Mouse (Mus musculus) hindbrain, embryonic 13.5 days (tissue): Measurements from ENCODE around the gene Zbtb9. TPM values are rescaled to one million over a fixed set of nuclear protein-coding genes. Genes with fewer than 3 reads are reported as not detected.

ENCODE experiments used
- ATAC-seq: fragments of 200-750 bp; cut with Nextera tagmentation; 2 replicates; pipeline ENCODE4 v1.8.0; 2017; ENCODE audit warnings: moderate TSS enrichment; ENCODE audit not compliant: low FRiP score
- H3K27ac ChIP-seq: fragments of 300-500 bp; sonication (generic); 2 replicates; pipeline ENCODE4 v1.5.1; 2015; ENCODE audit warnings: inconsistent platforms, mild to moderate bottlenecking, moderate library complexity
- H3K27me3 ChIP-seq: fragments of 300-500 bp; sonication (generic); 2 replicates; pipeline ENCODE4 v1.6.1; 2015; ENCODE audit warnings: mild to moderate bottlenecking, inconsistent platforms
- H3K36me3 ChIP-seq: fragments of 300-500 bp; sonication (generic); 2 replicates; pipeline ENCODE4 v1.6.1; 2015; ENCODE audit warnings: mild to moderate bottlenecking, inconsistent platforms
- H3K4me1 ChIP-seq: fragments of 300-500 bp; sonication (generic); replicated peaks from 2 replicates; pipeline ENCODE4 v1.6.1; 2015; ENCODE audit warnings: inconsistent platforms
- H3K4me2 ChIP-seq: fragments of 300-500 bp; sonication (generic); 2 replicates; pipeline ENCODE4 v1.6.1; 2015; ENCODE audit warnings: inconsistent platforms, mild to moderate bottlenecking, moderate library complexity
- H3K4me3 ChIP-seq: fragments of 300-500 bp; sonication (generic); 2 replicates; pipeline ENCODE4 v1.5.1; 2015; ENCODE audit warnings: mild to moderate bottlenecking, inconsistent platforms
- H3K9ac ChIP-seq: fragments of 300-500 bp; sonication (generic); 2 replicates; pipeline ENCODE4 v1.6.1; 2015; ENCODE audit warnings: mild to moderate bottlenecking, inconsistent platforms
- H3K9me3 ChIP-seq: fragments of 300-500 bp; sonication (generic); 2 replicates; pipeline ENCODE4 v1.6.1; 2016; ENCODE audit warnings: inconsistent platforms
- WGBS: fragments of 180-500 bp; shearing (Covaris S2); methylation state at CpG from one replicate; pipeline ENCODE4 v1.1.7; 2015; 5-methylcytosine and 5-hydroxymethylcytosine counted together
- polyA plus RNA-seq: library from polyadenylated mRNA; unstranded; fragments of >200 nt; fragmentation: Nextera tagmentation; extraction: Ambion mirVana; gene quantifications from 2 replicates; pipeline ENCODE4 v1.2.1, GENCODE M21; 2015

The Zbtb9 gene
- polyA plus RNA-seq, 1 experiment from 2014 or later: 17.8 TPM

DNA sequence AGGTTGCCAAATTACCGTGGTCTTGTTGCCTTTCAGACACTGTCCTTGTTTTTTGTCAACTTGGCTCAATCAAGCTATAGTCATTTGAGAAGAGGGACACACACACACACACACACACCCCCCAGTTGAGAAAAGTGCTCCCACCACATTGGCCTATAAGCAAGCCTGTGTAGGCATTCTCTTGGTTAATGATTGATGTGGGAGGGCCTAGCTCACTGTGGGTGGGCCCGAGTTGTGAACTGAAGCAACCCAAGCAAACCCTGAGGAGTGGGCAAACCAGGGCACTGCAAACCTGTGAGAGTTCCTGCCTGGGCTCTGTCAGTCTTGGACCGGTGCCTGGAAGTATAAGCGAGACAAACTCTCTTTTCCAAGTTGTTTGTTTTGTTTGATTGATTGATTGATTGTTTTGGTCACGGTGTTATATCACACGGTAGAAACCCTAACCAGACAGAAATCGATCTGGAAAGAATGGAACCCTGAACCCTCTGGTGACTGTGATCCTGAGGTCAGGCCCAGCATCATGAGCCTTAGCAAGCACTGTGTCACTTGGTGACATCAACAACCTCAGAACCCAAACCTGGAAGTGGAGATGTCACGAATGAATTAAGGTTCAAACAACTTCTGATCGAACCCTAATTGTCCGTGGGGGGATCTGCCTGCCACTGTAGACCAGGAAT lies 12.7 kb downstream of the Zbtb9 start:
- no peak overlapping the region for H3K27ac ChIP-seq
- no peak overlapping the region for H3K4me2 ChIP-seq
- H3K4me3 ChIP-seq: no peak overlapping the region
- no peaks in the 10 kb centered on the region for H3K4me1 ChIP-seq
- no peaks in the 10 kb centered on the region for H3K9me3 ChIP-seq
- no peak overlapping the region for H3K9ac ChIP-seq
- 77% methylated on average over 10 of the region's 10 CpGs for WGBS
- ATAC-seq: no peak
- peaks cover 10% of the 10 kb centered on the region for H3K36me3 ChIP-seq
- H3K27me3 ChIP-seq: no peaks in the 10 kb centered on the region

- Histone ChIP-seq H3K36me3 (peaks cover 6% of the 10 kb centered on the region; the same call in 1 of the 2 replicates), H3K4me3 (no peak overlapping the region), H3K4me2 (no peak overlapping the region), H3K9me3 (no peaks in the 10 kb centered on the region), H3K9ac (no peak overlapping the region), H3K4me1 (no peaks in the 10 kb centered on the region), H3K27me3 (no peaks in the 10 kb centered on the region), H3K27ac (no peak overlapping the region)
- no peak for ATAC-seq
Measured at GRCm38 (mm10) chr17:26990521-26990920, 17.6 kb downstream of the Zbtb9 start.

GRCm38 (mm10) chr17:26994410-26994809 lies 21.4 kb downstream of the Zbtb9 start:
- H3K27ac ChIP-seq: no peak overlapping the region
- no peak overlapping the region for H3K9ac ChIP-seq
- H3K4me1 ChIP-seq: no peaks in the 10 kb centered on the region
- no peaks in the 10 kb centered on the region for H3K27me3 ChIP-seq
- no peaks in the 10 kb centered on the region for H3K36me3 ChIP-seq
- H3K4me3 ChIP-seq: no peak overlapping the region
- H3K4me2 ChIP-seq: no peak overlapping the region
- WGBS: 88% methylated on average over 14 of the region's 14 CpGs
- ATAC-seq: no peak
- H3K9me3 ChIP-seq: no peaks in the 10 kb centered on the region

DNA sequence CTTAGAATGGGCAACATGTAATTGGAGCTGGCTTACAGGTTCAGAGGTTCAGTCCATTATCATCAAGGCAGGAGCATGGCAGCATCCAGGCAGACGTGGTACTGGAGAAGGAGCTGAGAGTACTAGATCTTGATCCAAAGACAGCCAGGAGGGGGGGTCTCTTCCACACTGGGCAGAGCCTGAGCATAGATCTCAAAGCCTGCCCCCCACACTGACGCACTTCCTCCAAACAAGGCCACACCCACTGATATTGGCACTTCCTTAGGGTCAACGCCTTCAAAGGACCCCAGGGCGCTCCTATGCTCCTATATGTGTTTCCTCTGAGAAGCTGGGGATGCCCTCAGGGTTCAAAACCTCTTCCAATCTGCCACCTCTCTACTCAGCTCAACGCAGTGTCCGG lies 22.0 kb downstream of the Zbtb9 start:
- Histone ChIP-seq H3K9ac (no peak overlapping the region), H3K4me2 (no peak overlapping the region), H3K4me1 (no peaks in the 10 kb centered on the region), H3K9me3 (no peaks in the 10 kb centered on the region), H3K36me3 (no peaks in the 10 kb centered on the region), H3K4me3 (no peak overlapping the region), H3K27me3 (no peaks in the 10 kb centered on the region), H3K27ac (no peak overlapping the region)
- no peak for ATAC-seq
- 82% methylated on average over 6 of the region's 6 CpGs for WGBS

DNA sequence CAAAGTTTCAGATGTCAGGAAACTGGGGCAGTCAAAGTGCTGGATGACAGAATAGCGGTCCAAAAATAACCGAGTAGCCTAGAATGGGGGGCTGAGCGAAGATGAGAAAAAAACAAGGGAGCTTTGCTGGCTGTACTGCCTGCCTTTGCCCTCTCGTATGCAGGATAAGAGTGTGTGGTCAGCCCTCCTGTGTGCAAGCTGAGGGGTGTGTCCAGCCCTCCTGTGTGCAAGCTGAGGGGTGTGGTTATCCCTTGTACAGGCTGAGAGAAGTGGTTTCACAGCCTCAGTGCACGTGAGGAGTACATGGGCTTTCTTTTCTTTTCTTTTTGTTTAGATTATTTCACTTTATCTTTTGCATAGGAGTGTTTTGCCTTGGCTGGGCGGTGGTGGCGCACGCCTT lies 22.6 kb downstream of the Zbtb9 start:
- Histone ChIP-seq H3K4me2 (no peak overlapping the region), H3K4me3 (no peak overlapping the region), H3K27me3 (no peaks in the 10 kb centered on the region), H3K36me3 (no peaks in the 10 kb centered on the region), H3K9me3 (no peaks in the 10 kb centered on the region), H3K27ac (no peak overlapping the region), H3K4me1 (no peaks in the 10 kb centered on the region), H3K9ac (no peak overlapping the region)
- ATAC-seq: no peak
- WGBS: 79% methylated on average over 8 of the region's 8 CpGs

DNA sequence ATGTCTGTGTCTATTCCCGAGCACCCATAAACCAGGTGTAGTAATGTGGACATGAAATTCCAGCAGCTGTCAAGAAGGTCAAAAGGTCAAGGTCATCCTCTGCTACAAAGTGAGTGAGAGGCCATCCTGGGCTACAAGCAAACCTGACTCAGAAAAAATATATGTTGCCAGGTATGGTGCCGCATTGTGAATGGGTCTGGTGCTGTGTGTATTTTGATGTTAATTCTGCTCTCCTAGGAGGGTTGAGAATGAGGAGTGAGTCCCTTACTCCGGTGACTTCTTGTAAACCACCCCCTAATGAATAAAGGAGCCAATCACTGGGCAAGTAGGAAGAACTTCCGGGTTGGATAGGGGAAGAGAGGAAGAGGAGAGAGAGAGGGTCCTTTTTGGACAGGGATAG lies 24.7 kb downstream of the Zbtb9 start:
- H3K27ac ChIP-seq: no peak overlapping the region
- H3K9ac ChIP-seq: no peak overlapping the region
- WGBS: 81% methylated on average over 4 of the region's 4 CpGs
- no peak overlapping the region for H3K4me3 ChIP-seq
- no peak overlapping the region for H3K4me2 ChIP-seq
- ATAC-seq: no peak
- no peaks in the 10 kb centered on the region for H3K27me3 ChIP-seq
- no peaks in the 10 kb centered on the region for H3K9me3 ChIP-seq
- H3K36me3 ChIP-seq: peaks cover 4% of the 10 kb centered on the region
- no peaks in the 10 kb centered on the region for H3K4me1 ChIP-seq

- 92% methylated on average over 15 of the region's 15 CpGs for WGBS
- H3K36me3 ChIP-seq: peaks cover 4% of the 10 kb centered on the region
- no peak overlapping the region for H3K9ac ChIP-seq
- H3K4me2 ChIP-seq: no peak overlapping the region
- no peak overlapping the region for H3K4me3 ChIP-seq
- H3K27me3 ChIP-seq: no peaks in the 10 kb centered on the region
- no peaks in the 10 kb centered on the region for H3K9me3 ChIP-seq
- H3K4me1 ChIP-seq: no peaks in the 10 kb centered on the region
- H3K27ac ChIP-seq: no peak overlapping the region
- no peak for ATAC-seq
Measured at GRCm38 (mm10) chr17:26998283-26998682, 25.3 kb downstream of the Zbtb9 start.

- H3K9ac ChIP-seq: no peak overlapping the region
- no peak overlapping the region for H3K27ac ChIP-seq
- WGBS: 81% methylated on average over 12 of the region's 12 CpGs
- no peak overlapping the region for H3K4me3 ChIP-seq
- H3K36me3 ChIP-seq: peaks cover 4% of the 10 kb centered on the region
- H3K9me3 ChIP-seq: no peaks in the 10 kb centered on the region
- ATAC-seq: no peak
- H3K27me3 ChIP-seq: peaks cover 3% of the 10 kb centered on the region; the same call in 1 of the 2 replicates
- H3K4me1 ChIP-seq: no peaks in the 10 kb centered on the region
- no peak overlapping the region for H3K4me2 ChIP-seq
Measured at GRCm38 (mm10) chr17:26999996-27000395, 27.0 kb downstream of the Zbtb9 start.

DNA sequence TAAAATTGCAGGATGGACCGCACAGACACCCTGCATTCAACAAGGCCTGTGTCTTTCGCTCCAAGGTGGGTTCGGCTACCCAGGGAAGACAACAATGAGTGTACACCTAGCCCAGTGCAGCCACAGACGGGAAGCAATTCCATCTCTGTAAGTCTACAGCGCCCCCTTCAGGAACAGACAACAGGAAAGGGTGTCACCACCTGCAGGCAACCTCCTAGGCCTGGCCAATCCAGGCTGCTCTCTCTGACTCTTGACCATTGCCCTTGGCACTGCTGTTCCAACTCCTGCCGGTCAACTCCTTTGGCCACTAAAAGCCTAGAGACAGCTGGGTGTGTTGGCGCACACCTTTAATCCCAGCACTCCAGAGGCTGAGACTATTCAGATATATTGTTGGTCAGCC lies 28.2 kb downstream of the Zbtb9 start:
- WGBS: 80% methylated on average over 7 of the region's 7 CpGs
- peaks cover 6% of the 10 kb centered on the region; the same call in 1 of the 2 replicates for H3K27me3 ChIP-seq

GRCm38 (mm10) chr17:27001889-27002288 lies 28.9 kb downstream of the Zbtb9 start:
- H3K9ac ChIP-seq: no peak overlapping the region
- H3K27ac ChIP-seq: no peak overlapping the region
- peaks cover 4% of the 10 kb centered on the region for H3K36me3 ChIP-seq
- H3K9me3 ChIP-seq: no peaks in the 10 kb centered on the region
- no peaks in the 10 kb centered on the region for H3K4me1 ChIP-seq
- no peak overlapping the region for H3K4me2 ChIP-seq
- H3K27me3 ChIP-seq: peaks cover 6% of the 10 kb centered on the region; the same call in 1 of the 2 replicates
- H3K4me3 ChIP-seq: no peak overlapping the region
- 42% methylated on average over 6 of the region's 6 CpGs for WGBS
- no peak for ATAC-seq

More for the DNA sequence above, 28.2 kb downstream of the Zbtb9 start:
- Histone ChIP-seq H3K4me1 (no peaks in the 10 kb centered on the region), H3K36me3 (peaks cover 4% of the 10 kb centered on the region), H3K4me3 (no peak overlapping the region), H3K9ac (no peak overlapping the region), H3K4me2 (no peak overlapping the region), H3K27ac (no peak overlapping the region), H3K9me3 (no peaks in the 10 kb centered on the region)
- ATAC-seq: no peak

DNA sequence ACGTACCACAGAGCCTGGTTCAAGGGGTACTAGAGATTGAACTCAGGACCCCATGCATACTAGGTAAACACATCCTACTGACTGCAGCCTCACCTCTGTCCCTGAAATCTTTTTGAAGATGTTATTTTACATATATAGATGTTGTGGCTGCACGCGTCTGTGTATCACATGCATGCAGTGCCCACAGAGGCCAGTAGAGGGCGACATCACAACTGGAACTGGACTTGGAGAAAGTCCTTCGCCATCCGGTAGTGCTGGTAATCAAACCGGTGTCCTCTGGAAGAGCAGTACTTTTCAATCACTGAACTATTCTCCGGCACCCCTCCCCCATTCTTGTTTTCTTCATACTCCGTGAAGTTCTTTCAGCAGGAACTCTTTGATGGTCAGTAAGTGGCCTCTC lies 31.5 kb downstream of the Zbtb9 start:
- ATAC-seq: no peak
- H3K4me3 ChIP-seq: no peak overlapping the region
- no peak overlapping the region for H3K27ac ChIP-seq
- H3K27me3 ChIP-seq: peaks cover 6% of the 10 kb centered on the region; the same call in 1 of the 2 replicates
- H3K9me3 ChIP-seq: no peaks in the 10 kb centered on the region
- 36% methylated on average over 9 of the region's 9 CpGs for WGBS
- H3K4me1 ChIP-seq: no peaks in the 10 kb centered on the region
- H3K9ac ChIP-seq: no peak overlapping the region
- H3K36me3 ChIP-seq: peaks cover 4% of the 10 kb centered on the region
- H3K4me2 ChIP-seq: no peak overlapping the region

DNA sequence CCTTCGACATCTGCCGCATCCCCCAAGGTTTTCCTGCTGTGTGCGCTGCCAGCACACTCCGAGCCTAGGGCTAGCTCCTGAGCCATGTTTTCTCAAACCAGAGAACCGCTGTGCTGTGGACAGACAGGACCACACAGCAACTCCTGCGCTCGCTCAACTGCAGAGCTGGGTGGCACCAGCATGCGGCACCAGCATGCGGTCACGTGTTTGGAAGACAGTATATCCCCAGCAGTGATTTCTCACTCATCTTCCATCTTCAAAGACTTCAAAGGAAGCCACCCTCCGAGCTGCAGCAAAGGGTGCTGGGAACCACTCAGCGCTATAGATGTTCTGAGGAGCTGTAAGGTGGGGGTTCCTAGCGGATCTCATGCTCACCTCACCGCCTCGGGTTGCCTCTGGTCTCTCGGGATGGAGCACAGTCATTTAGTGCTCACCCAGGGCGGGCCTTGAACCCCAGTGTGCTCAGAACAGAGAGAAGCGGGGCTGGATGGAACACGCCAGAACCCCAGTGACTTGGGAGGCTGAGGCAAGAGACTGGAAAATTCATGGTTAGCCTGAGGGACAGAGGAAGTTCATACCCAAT lies 32.0 kb downstream of the Zbtb9 start:
- Histone ChIP-seq H3K4me2 (no peak overlapping the region), H3K27me3 (peaks cover 6% of the 10 kb centered on the region; the same call in 1 of the 2 replicates), H3K36me3 (peaks cover 4% of the 10 kb centered on the region), H3K27ac (no peak overlapping the region), H3K9me3 (no peaks in the 10 kb centered on the region), H3K4me1 (no peaks in the 10 kb centered on the region), H3K4me3 (no peak overlapping the region), H3K9ac (no peak overlapping the region)
- ATAC-seq: no peak
- 41% methylated on average over 19 of the region's 19 CpGs for WGBS

DNA sequence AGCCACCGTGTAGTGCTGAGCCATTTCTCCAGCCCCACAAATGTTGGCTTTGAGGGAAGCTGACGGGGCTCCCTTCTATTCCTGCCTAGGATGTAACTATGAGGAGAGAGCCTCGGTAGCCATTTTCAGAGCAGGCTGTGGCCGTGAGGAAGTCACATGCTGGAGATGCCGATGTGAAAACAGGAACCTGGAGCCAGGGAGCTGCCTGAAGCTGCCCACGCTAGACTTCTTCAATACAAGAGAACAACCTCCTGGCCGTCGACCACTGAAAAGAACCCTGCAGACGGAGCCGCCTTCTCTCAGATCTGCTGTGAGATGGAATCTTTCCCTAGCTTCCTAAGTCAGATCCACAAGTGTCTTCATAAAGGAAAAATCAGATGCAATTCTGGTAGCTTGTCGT lies 32.7 kb downstream of the Zbtb9 start:
- no peaks in the 10 kb centered on the region for H3K9me3 ChIP-seq
- H3K4me3 ChIP-seq: no peak overlapping the region
- peaks cover 4% of the 10 kb centered on the region for H3K36me3 ChIP-seq
- H3K4me1 ChIP-seq: no peaks in the 10 kb centered on the region
- no peak overlapping the region for H3K27ac ChIP-seq
- no peak overlapping the region for H3K9ac ChIP-seq
- ATAC-seq: no peak
- peaks cover 6% of the 10 kb centered on the region; the same call in 1 of the 2 replicates for H3K27me3 ChIP-seq
- WGBS: 63% methylated on average over 11 of the region's 11 CpGs
- H3K4me2 ChIP-seq: no peak overlapping the region
